Mouse (Mus musculus) right cerebral cortex, postnatal 4 days (tissue): ENCODE measurements around the gene Vmn1r121.
"Not testable (repeated sequence)": the region's sequence is repeated elsewhere in the genome, so short reads cannot be mapped to it uniquely, and the experiment has no call there.

Experiments used
- DNase-seq: peaks from one replicate; pipeline ENCODE4 v3.0.0-alpha.2; 2022

The Vmn1r121 gene

GRCm38 (mm10) chr7:21098413-21098812, at the start of gene Vmn1r121:
Gene Vmn1r121 (minus strand): TSS chr7:21098513.
- not testable (repeated sequence) for DNase-seq

GRCm38 (mm10) chr7:21134028-21134427, 35.7 kb upstream of the Vmn1r121 start, which contains the start of gene Vmn1r122:
Gene Vmn1r122 (minus strand): TSS chr7:21134128.
- DNase-seq, result not testable (repeated sequence)

DNA sequence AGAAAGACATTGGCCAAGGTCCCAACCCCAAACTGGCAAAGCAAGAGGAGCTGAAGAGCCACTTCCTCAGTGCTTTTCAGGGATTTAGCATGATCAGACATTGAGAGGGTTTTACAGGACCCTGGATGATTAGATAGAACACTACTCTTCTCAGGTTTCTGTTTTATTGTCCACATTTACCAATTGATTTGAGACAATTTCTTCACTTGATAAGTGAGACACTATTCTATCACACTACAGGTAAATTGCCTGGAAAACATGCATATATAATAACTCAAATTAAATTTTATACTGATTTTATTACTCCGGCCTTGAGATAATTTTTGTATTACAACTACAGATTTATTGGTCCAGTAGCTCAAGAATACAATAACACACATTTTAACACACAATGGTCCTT, 44.6 kb downstream of the Vmn1r121 start, which contains the start of gene Vmn1r120:
Vmn1r120 (minus strand) TSS at position 101 of the 400 bp plus-strand sequence.
- not testable (repeated sequence) for DNase-seq
